Mouse (Mus musculus): ENCODE results near the gene Camk2g. TPM values are rescaled to one million over a fixed set of nuclear protein-coding genes. Genes with fewer than 3 reads are reported as not detected.

The Camk2g gene
- total and polyA plus RNA-seq, 3 experiments = 15.7 to 33.1 (median 18.5) TPM

DNA sequence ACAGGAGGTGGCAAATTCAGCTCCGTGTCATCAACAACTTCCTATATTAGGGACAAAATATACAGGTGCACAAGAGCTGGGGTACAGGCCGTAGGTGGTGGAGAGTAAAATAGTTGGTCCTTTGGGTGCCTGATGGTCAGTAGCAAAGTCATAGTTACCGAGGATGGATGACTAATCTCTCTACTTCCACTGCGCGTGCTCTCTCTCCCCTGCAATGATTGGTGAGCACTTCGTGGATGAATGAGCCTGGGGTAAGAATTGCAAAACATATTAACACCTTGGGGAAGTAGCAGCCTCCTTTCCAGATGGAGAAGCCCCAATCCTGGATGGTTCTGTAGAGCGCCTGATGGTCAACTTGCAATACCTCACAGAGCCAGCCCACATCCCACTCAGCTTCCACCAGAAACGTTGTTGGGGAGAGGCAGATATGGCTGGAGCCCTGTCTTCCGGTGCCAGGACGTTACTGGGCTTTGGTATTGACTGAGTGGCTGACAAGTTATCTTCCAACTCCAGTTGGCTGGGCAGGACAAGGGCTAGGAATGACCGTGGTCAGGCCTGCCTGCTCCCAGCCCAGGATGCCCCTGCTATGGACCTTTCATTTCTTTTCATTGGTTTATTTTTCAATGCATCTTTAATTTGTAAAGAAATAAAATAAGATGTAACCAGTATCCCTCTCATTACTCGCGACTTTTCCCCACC lies 99.6 kb downstream of the Camk2g start:
- Histone ChIP-seq H3K4me1 (ENCODE audit: control insufficient read depth in 1 of 2, insufficient read depth in 2 of 2) (peaks cover 18 to 51% of the 10 kb centered on the region in 2 experiments), H3K27me3 (replicated peaks) (no peaks in the 10 kb centered on the region), H3K9ac (ENCODE audit: insufficient read depth, low read depth) (peak overlapping the region; percentile 79; the same call in 1 of the 2 replicates), H3K79me2 (replicated peaks; ENCODE audit: control insufficient read depth, extremely low read depth, insufficient read depth, poor library complexity, severe bottlenecking) (peaks cover 40% of the 10 kb centered on the region), H3K27ac (ENCODE audit: insufficient read depth, low read depth) (peak overlapping the region; percentile 87), H3K4me3 (replicated peaks in 1 of 3; ENCODE audit: low read depth in 2 of 3, low read length in 2 of 3, poor library complexity in 1 of 3) (peak overlapping the region; percentile 54 to 71 (median 65)), H3K36me3 (replicated peaks in 1 of 2; ENCODE audit: control insufficient read depth in 1 of 2, insufficient read depth in 1 of 2, low read length in 1 of 2) (peaks cover 44 to 88% of the 10 kb centered on the region in 2 experiments), H3K9me3 (replicated peaks; ENCODE audit: low read length) (no peaks in the 10 kb centered on the region), H3K4me2 (ENCODE audit: insufficient read depth, low read depth, poor library complexity, severe bottlenecking) (peak overlapping the region; percentile 44)
- in situ Hi-C loops (cut with MboI; ENCODE audit: low pct_ligation_motif_present, low pct_unique_long_range_greater_than_20kb, low sequenced_read_pairs) (no loop called here), dilution Hi-C loops (cut with MboI; ENCODE audit: extremely low pct_ligation_motif_present, extremely low pct_unique_long_range_greater_than_20kb, low sequenced_read_pairs) (no loop called here)
- peak; percentile 51; the same call in 1 of the 2 replicates for TF ChIP-seq ZMIZ1 (IDR thresholded peaks at IDR 0.05; ENCODE audit: low read depth, low read length)
- no peak for TF ChIP-seq MAFK (IDR thresholded peaks at IDR 0.05; ENCODE audit: insufficient replicate concordance, low read length)
- no peak for TF ChIP-seq SIN3A (IDR thresholded peaks at IDR 0.05; ENCODE audit: low read length)
- TF ChIP-seq UBTF (IDR thresholded peaks at IDR 0.05; ENCODE audit: low read depth, low read length) = no peak
- no peak for TF ChIP-seq MAX (IDR thresholded peaks at IDR 0.05; ENCODE audit: low read length)
- TF ChIP-seq E2F4 (IDR thresholded peaks at IDR 0.05; ENCODE audit: insufficient replicate concordance, low read depth, low read length) = no peak
- no peak for TF ChIP-seq MAZ (IDR thresholded peaks at IDR 0.05; ENCODE audit: low read depth, low read length)
- no peak for TF ChIP-seq EP300 (IDR thresholded peaks at IDR 0.05; ENCODE audit: low read length)
- no peak for TF ChIP-seq SMC3 (IDR thresholded peaks at IDR 0.05; ENCODE audit: low read depth, low read length)
- TF ChIP-seq ZKSCAN1 (IDR thresholded peaks at IDR 0.05; ENCODE audit: borderline replicate concordance, low read depth, low read length) = no peak
- no peak for TF ChIP-seq TBP (conservative IDR thresholded peaks at IDR 0.05; ENCODE audit: low read depth, low read length)
- TF ChIP-seq CTCF (conservative IDR thresholded peaks at IDR 0.05 in 1 of 2, IDR thresholded peaks at IDR 0.05 in 1 of 2; ENCODE audit: low read depth in 2 of 2, low read length in 2 of 2) = no peak
- TF ChIP-seq NRF1 (IDR thresholded peaks at IDR 0.05; ENCODE audit: low read depth, low read length) = peak; percentile 72
- no peak for TF ChIP-seq RCOR1 (conservative IDR thresholded peaks at IDR 0.05; ENCODE audit: low read depth, low read length)
- no peak for TF ChIP-seq KAT2A (IDR thresholded peaks at IDR 0.05; ENCODE audit: insufficient replicate concordance, low read length)
- no peak; the same call in 1 of the 2 replicates for TF ChIP-seq POLR2AphosphoS2 (IDR thresholded peaks at IDR 0.05; ENCODE audit: low read depth, low read length)
- TF ChIP-seq TCF12 (IDR thresholded peaks at IDR 0.05; ENCODE audit: low read depth, low read length) = no peak
- TF ChIP-seq JUN (IDR thresholded peaks at IDR 0.05; ENCODE audit: insufficient read depth, low read depth, low read length) = no peak
- no peak for TF ChIP-seq MYC (IDR thresholded peaks at IDR 0.05; ENCODE audit: low read depth, low read length)
- no peak for TF ChIP-seq JUND (conservative IDR thresholded peaks at IDR 0.05; ENCODE audit: low read depth, low read length)
- no peak for TF ChIP-seq ETS1 (conservative IDR thresholded peaks at IDR 0.05; ENCODE audit: low read depth, low read length)
- TF ChIP-seq GABPA (IDR thresholded peaks at IDR 0.05; ENCODE audit: insufficient replicate concordance, low read depth, low read length) = no peak
- TF ChIP-seq USF1 (IDR thresholded peaks at IDR 0.05; ENCODE audit: low read depth, low read length) = no peak
- TF ChIP-seq POLR2A (IDR thresholded peaks at IDR 0.05; ENCODE audit: low read depth, low read length) = no peak; the same call in 1 of the 2 replicates
- no peak for TF ChIP-seq ZNF384 (IDR thresholded peaks at IDR 0.05; ENCODE audit: low read depth, low read length)
- no peak for TF ChIP-seq CHD1 (IDR thresholded peaks at IDR 0.05; ENCODE audit: low read depth, low read length)
- TF ChIP-seq IRF4 (IDR thresholded peaks at IDR 0.05; ENCODE audit: low read depth, low read length) = peak; percentile 74; the same call in 1 of the 2 replicates
- no peak for TF ChIP-seq MEF2A (IDR thresholded peaks at IDR 0.05; ENCODE audit: borderline replicate concordance, low read depth, low read length)
- no peak for TF ChIP-seq MXI1 (IDR thresholded peaks at IDR 0.05; ENCODE audit: low read depth, low read length)
- no peak for TF ChIP-seq CHD2 (IDR thresholded peaks at IDR 0.05; ENCODE audit: low read length)
- no peak for TF ChIP-seq USF2 (conservative IDR thresholded peaks at IDR 0.05; ENCODE audit: low read depth, low read length)
- no peak for TF ChIP-seq RAD21 (IDR thresholded peaks at IDR 0.05; ENCODE audit: low read depth, low read length)
- no peak for TF ChIP-seq PAX5 (IDR thresholded peaks at IDR 0.05; ENCODE audit: low read length)
- peak; percentile 53 for TF ChIP-seq BHLHE40 (IDR thresholded peaks at IDR 0.05; ENCODE audit: low read depth, low read length)
- TF ChIP-seq ELF1 (IDR thresholded peaks at IDR 0.05; ENCODE audit: low read depth, low read length) = no peak
- no peak for DNase-seq (ENCODE audit: extremely low read depth)
